Mouse (Mus musculus) megakaryocyte progenitor cell, adult 5-6 weeks (primary cell): ENCODE measurements around the gene Vgll4. TPM values are rescaled to one million over a fixed set of nuclear protein-coding genes. Genes with fewer than 3 reads are reported as not detected.
A peak's percentile ranks its signal among the peaks of the same experiment; 100 is the strongest.

Source experiments
- ATAC-seq: replicated peaks from 2 replicates; pipeline ENCODE4 v1.8.0; 2016; ENCODE audit warnings: mild to moderate bottlenecking, moderate TSS enrichment, inconsistent platforms; ENCODE audit not compliant: poor library complexity
- total RNA-seq, 2 experiments: library from RNA; stranded (forward) in 1 of 2; stranded (reverse) in 1 of 2; fragments of 157-497, 149-512 nt in 1 of 2; fragments of 200-1000 nt in 1 of 2; gene quantifications; 2 replicates each; pipeline versions ENCODE4 v1.2.3 to v1.2.4; 2015 to 2017

Vgll4 gene
- total RNA-seq, 2 experiments from 2014 or later = 14.0 to 23.1 TPM

DNA sequence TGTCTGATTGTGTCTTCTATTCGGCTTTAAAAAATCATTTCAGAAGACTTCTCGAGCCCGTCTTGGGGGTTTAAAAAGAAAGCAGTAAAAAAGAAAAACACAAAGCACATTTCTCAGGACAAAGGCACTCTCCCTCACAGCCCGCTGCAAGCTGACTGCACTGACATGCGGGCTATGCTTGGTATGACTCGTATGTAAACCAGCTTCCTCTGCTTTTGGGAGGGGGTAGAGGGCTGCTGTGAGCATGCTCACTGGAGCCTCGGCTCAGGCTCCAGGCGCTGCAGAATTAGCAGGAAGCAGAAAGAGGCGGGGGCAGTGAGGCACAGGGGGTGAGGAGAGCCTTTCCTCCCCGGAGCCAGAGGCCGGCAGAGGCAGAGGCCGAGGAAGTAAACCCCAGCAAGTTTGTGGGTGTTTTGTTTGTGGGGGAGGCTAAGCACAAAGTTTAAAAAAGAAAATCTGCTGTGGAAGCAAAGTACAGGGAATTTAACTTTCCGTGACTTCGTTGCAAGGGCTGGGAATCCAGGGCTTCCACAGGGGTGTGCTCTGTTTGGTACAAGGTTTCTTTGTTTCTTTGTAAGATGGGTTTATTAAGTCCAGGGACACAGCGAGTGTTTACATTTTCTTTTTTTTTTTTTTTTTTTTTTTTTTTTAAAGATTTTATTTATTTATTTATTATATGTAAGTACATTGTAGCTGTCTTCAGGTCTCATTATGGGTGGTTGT, 48.0 kb downstream of the Vgll4 start:
- peak; percentile 81 for ATAC-seq

DNA sequence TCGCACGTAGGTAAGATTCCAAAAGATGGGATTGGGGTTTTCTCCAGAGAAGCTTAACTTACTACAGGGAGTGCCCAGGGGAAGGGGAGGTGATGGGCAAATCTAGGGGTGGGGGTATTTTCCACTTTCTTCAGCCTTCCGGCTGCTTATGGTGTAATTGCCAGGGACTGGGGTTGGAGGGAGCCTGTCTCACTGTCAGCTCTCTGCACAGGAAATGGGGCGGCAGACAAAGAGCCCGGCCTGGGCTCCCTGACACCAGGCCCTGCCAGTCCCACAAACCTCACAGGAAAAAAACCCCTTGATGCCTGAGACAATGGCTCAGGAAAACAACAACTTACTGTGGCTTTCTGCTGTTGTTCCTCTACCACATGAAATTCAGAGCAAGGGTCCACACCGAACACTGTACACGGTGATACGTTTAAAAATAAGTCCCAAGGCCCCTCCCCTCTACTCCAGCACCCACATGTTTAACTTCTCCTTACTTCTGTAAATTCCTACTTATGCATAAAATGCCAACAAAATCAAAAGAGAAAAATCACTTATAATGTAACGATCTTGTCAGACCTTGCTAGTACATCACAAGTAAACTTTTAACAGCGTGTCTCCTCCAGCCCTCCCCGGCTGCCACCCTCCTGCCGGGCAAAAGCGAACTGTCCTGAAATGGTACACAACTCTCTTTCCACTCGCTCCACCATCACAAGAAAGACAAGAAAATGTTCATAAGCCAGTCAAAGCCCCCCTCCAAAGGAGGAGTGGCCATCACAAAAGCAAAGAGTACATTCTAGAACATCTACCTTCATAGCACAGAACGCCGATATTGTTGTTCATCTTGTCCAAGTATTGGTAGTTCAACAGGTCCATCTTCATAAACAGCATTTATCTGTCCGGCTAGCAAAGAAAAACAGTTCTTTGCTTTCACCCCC, 49.0 kb downstream of the Vgll4 start:
- peak; percentile 34 for ATAC-seq

DNA sequence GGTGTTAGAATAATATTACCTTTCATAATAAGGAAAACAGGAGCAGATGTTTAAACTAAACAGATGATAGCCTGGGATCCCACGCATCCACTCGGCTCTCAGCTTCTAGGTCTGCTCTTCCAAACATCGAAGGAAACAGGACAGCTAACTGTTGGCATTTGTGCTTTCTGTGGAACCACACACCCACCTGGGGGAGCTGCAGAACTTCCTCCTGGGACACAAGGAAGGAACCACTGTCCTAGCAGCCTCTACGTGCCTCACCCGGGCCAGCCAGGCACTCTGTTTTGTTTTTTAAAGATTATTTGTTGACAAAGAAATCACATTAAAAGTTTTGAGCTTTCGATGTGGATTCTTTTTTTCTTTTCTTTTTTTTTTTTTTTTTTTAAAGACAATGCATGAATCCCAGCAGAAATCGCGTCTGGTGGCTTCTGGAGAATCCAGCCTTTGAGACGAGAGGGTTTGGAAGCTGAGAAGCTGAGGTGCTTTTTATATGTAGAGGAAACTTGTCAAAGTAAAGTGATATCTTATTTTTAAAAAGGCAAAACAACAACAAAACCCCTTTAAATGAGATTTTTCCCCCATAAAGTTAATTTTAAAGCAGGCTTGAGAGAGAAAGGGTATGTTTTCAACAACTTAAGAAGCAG, 50.0 kb downstream of the Vgll4 start:
- no peak for ATAC-seq

DNA sequence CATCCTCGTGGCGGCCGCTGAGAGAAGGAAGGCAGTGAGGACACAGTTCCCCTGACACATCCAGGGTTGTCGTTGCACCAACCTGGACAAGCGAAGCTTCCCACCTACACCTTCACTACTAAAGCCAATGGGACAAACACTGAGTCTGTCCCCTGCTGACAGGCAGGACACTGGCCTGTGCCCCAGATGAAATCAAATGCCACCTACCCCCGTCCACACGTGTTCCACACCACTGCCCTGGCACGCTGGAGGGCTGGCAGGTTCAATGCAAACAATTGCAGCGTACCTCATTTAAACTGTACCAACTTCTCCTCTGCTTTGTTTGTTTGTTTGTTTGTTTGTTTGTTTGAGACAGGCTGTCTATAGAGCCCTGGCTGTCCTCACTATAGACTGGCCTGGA, 50.8 kb downstream of the Vgll4 start:
- no peak for ATAC-seq

DNA sequence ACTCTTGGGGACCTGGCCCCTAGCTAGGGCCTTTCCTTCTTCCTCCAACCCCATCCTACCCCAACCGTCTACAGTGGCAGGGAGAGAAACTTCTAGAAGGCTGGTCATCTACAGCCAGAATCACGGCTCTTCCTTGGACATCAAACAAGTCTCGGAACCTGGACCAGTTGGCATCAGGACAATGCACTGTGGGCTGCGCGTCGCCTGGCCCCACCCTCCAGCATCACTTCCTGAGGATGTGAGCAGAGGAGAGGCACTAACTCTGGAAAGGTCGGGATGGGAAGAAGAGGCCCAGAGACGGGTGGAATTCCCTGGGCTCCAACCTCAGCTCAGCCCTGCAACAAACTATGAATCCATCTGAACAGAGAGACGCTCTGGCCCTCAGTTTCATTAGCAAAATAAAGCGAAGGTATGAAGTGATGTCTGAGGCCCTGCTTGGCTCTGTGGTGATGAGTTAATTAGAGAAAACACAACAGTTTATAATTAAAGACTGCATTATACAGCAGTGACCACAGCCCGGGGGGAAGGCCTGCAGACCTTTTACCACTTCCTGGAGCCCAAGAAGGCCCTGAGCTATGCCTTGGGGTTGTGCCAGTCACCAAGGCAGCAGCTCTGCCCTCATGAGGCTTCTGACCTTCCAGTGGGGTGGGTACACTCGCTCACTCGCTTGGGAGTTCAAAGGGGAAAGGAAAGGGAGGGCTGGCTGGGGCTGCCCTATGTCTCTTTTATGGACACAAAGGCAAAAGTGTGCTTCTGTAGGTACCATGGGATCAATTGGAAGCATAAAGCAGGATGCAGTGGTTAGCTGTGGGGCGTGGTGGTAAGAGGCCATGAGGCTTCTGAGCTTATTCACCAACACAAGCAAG, 51.8 kb downstream of the Vgll4 start:
- no peak for ATAC-seq

DNA sequence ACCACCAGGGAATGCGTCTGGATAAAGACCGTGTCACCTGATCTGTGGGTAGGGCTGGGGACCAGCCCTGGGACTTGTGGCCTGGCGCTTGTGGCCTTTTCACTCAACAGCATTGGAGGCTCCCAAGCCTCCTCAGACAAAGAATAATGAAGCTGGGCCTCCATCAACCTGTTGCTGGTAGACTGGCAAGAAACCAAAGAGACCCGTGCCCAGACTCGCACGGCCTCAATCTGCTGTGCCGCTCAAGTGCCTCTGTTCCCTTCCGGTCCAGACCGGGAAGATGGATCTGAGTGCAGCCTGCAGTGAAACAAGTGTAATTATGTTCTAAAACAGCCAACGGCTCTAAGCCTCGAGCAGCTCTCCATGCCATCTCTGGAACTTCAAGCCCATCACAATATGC, 52.7 kb downstream of the Vgll4 start:
- ATAC-seq = no peak

DNA sequence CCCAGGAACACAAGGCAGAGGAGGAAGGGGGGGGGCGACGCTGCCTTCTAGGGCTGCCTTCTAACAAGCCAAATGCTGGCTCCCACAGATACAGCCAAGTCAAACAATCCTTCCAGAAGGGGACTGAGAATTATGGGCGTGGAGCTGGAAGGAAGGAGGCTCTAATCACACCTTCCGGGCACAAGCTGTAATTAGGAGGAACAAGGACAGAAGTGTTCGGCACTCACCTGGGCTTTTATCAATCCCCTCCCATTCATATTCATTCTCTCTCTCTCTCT, 53.1 kb downstream of the Vgll4 start:
- peak; percentile 32 for ATAC-seq

DNA sequence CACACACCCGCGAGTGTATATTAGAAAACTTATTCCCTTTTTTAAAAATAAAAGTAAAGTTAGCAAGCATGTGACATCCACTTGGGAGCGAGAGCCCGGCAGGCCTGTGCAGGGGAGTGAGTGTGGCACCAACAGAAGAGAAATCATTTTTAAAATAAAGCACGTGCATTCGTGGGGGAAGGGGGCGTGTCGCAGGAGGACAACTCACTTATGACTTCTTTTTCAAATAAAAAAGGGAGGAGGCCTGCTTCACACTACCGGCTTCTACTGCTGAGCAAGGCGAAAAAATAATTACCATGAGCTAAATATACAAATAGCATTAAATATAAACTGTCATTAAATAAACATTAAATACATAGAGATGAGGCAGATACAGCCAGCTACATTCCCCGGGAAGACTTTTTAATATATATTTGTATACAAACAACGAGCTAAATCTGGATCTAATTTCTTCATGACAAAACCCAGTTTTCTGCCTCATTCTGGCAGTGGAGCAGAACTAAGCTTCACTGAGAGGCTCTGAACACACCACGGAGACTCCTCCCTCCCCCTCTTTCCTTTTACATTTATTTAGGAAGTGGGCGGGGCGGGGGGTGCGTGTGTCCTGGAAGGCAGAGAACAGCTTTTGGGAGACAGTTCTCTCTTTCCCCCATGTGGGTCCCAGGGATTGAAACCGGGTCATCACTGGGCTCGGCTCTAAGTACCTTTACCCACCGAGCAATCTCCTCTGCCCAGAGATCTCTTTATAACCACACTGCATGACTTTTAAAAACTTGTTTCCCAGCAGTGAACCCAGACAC, 53.7 kb downstream of the Vgll4 start:
- peak; percentile 24 for ATAC-seq

DNA sequence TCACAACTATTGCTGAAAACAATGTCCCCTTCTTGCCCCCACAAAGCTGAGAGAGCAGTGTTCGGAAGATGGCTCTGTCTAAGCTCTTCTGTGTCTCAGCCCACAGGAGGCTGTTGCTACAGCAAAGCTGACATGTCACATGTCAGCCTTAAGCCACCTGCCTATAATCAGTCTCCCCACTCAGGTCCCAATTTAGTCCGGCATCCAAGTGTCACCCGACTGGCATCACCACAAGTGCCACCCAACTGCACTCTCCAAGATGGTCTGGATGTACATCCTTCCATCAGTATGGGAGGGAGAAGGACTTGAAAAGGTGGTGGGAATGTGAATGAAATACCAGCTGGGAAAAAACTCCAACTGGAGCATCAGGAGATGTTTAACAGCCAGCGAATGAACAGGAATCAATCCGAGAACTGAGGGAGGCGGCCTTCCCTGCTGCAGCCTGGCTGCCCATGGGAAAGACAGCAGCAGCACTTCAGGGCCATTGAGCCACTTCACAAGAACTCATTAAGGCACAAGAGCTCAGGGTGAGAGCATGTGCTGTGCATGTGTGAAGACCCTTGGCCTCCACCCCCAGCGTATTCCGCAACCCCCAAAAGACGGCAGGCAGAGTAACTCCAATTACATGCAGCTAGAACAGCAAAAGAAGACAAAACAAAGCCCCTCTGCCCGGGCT, 55.6 kb downstream of the Vgll4 start:
- ATAC-seq = no peak

DNA sequence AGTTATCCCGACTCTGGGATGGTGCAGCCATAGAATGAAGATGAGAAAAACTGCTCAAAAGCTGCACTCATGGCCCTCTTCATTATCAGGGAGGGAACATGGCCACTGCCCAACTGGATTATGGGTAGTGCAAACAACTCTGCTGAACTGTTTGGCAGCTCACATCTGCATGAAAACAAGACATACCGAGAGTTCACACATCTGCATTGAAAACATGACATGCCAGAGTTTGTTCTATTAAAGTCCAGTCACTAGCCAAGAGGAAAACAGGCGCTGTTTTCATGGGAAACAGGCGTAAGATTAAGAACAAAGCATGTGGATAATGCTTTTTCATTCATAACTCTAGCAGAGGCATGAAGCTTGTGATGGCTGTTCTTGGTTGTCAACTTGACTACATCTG, 56.7 kb downstream of the Vgll4 start:
- no peak for ATAC-seq

DNA sequence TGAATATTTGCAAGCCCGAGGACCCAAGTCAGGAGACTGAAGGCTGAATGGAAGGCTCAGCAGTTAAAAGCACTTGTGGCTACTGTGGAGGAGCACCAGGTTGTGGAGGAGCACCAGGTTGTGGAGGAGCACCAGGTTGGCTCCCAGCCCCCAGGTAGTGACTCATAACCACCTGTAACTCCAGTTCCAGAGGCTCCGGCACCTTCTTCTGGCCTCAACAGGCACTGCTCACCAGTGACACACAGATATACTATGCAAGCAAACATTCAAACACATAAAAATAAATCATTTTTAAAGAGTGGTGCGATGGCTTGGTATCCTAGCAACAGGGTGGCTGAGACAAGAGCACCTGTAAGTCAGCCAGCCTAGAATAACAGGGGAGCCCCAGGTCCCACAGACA, 58.3 kb downstream of the Vgll4 start:
- ATAC-seq = no peak

DNA sequence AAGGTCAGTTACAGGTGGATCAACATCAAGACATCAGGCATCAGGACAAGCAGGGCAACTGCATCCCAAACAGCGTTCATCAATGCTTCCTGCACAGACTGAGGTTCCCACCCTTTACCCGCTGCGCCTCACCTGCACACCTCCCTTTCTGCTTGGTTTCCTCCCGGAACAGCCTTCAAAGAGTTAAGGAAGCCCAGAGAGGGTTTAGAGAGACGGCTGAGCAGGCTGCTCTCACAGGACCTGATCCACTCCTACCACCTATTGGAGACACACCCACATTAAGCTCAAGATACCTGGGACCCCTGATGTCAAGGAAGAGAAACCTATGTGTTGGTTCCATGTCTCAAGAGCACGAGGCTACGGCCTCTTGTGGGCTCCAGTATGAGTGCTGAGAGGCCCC, 60.0 kb downstream of the Vgll4 start:
- no peak for ATAC-seq

DNA sequence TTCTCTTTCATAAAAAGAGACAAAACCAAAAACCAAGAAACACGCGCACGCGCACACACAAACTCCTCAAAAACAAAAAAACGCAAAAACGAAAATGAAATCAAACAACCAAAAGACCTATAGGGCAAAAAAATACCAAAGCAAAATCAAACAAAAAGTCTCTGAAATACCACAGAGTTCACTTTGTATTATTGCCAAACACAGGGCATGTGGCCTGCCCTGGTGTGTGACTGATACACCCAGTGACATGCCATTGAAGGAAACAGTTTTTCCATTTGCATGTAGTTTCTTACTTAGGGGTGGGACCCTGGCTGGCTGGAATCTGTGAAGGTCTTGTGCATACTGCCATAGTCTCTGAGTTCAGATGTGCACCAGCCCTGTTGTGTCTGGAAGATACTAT, 62.3 kb downstream of the Vgll4 start:
- peak; percentile 61 for ATAC-seq

DNA sequence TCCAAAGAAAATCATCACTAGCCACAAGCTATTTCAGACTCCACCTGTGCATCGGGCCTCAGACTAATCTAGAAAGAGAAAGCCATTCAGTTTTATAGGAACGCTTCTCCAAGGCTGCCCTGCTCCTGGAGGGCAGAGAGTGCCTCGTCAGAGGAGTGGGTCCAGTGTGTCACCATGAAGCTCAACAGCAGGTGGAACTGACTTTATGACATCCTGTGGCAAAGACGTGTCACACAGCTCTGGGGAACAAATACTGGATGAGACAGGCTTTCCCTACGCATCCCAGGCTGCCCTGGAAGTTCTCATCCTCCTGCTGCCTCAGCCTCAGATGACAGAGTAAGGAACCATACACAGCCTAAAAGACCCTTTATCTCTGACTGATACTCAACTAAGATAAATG, 63.6 kb downstream of the Vgll4 start:
- ATAC-seq = no peak

DNA sequence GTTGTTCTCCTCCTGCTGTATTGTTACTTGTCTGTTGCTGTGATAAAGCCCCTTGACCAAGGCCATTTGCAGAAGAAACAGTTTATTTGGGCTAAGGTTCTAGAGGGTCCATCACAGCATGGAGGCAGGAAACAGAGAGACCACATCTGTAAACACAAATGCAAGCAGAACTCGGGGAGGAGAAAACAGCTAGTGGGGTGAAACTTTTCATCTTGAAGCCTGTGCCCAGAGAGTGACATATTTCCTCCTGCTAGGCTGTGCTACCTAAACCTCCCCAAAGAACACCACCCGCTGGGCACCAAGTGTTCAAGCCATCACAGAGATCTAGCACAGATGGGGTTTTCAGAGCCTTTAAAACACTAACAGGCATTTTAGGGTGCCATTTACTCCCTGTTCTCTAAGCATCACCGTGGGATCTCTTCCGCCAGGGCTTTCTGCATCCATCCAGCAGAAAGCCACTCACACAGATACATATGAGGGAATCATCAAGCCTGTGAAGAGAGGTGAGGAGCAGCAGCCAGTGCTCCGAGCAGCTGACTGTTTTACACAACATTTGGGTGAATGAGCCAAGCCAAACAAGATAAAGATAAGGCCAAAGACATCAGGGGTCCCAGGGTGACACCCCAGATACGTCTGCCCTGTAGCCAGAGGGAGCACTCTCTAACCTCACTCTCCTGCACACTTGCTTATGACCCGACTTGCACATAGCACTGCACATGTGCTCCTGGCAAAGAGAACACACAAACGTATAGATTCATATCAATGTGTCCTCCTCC, 64.4 kb downstream of the Vgll4 start:
- ATAC-seq = no peak

DNA sequence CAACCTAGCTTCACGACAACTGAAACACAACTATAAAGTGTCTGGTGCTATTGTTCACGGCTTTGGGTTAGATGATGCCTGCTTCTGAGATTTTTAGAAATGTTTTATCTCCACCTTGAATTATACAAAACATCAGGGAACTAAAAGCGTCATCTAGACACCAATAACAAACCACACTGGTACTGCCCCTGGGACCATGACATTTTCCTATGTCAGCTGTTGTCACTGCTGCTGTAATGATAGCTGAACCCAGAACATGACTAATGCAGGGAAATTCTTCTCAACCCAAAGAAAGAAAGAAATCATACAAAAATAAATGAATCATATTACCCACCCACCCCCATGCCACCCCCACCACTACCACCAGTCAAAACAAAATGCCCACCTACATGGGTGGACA, 65.0 kb downstream of the Vgll4 start:
- ATAC-seq = no peak

DNA sequence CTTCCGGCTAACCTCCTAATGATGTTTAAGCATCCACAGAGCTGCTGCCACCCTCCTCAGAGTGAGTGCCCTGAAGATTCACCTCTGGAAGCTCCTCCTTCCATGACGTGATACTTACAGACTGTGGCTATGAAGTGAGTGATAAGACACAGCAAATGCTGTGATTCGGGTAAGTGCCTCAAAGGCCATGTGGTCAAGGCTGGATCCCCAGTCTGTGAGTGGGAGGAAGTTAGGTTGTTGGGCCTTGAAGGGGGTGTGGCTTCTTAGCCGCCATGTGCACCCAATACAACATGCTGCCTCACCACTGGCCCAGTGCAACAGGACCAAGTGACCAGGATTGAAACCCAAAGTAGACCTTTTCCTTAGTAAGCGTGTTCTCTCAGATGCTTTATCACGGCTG, 65.6 kb downstream of the Vgll4 start:
- ATAC-seq = peak; percentile 32

DNA sequence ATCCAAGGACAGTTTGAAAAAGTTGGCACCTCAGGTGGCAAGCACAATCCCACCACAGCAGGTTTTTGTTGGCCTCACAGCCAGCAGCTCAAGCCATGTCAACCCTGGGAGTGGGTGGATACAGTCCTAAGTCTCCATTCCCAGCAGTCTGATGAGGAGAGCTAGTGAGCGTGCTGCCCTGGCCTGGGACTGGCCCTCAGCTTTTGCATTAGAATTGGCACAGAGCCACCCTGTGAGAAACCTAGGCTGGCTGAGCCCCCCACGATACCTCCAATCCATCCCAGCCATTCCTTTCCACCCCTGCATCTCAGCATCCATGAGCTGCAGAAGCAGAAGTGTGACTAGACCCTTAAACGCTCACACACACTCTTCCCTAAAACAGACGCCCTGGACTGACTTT, 67.9 kb downstream of the Vgll4 start:
- ATAC-seq = 0 out of 2 replicates have a peak, but pooled peaks have one; percentile 7

DNA sequence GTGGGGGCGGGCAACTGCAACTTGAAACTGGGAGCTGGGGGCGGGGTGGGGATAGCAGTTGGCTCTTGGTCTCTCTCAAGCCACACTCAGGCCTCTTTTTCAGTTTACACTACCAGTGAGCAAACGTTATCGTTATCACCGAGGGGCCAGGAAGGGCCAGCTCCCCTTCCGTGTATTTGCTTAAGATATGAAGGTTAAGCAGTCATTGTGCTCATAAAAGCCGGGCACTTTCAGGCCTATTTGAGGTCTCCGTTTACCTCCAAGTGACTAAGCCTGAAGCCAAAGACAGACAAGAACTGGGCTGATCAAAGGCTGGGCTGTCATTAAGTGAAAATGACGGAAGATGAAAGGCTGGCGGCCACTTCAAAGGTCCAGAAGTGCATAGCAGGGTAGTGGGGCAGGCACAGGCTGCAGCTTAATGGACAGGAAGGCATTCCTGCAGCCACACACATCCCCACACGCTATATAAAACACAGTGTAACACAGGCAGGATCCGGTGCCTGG, 68.4 kb downstream of the Vgll4 start:
- peak; percentile 53 for ATAC-seq
